Mouse (Mus musculus): ENCODE results near the gene Birc7.

Birc7 gene

DNA sequence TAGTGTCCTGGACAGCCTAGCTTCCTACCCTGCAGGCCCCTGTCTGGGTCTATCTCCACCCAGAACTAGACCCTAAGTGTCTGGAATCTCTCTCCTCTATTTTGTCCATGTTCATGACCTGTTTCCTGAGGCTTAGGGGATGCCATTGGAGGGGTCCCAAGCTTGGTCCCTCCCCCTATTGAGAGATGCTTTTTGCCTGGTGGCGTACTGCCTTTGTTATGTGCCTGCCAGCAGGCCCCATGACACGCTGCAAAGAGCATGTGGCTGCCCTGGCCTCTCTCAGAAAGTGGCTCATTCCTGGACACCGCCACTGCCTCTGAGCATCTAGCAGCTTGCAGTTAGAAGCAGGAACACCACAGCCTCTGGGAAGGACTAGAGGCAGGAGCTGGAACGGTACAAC, at the start of gene Birc7:
Gene Birc7 (plus strand): TSS at position 301 of the 400 bp plus-strand sequence.
- DNase-seq: no peak

DNA sequence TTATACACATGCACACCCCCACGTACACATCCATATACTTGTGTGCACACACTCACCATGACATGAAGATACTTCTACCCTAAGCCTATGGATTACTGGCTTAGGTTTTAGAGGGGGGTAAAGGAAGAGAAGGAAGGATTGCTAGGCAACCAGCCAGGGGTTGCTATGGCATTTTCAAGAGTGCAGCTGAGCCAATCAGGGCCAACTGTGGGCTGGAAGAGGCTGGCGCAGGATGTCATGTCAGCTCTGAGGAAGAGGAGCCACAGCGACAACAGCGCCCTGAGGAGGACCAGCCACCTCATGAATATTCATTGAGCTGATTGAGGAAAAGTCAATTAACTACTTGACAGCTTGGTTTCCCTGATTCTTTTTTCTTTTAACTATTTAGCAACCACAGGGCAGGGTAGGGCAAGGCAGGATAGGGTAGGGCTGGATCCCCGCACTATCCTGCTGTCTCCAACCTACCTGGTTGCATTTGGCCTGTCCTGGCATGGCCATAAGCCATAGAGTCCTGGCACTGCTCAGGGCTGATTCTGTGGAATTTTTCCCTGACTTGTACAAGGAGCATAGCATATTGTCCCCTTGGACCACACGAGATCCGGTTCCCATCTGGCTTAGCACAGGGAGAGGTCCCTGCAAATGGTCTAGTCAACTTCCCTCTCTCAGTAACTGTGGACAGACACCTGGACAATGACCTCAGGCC, 49.3 kb upstream of the Birc7 start:
- peak; percentile 62 to 70 for DNase-seq

DNA sequence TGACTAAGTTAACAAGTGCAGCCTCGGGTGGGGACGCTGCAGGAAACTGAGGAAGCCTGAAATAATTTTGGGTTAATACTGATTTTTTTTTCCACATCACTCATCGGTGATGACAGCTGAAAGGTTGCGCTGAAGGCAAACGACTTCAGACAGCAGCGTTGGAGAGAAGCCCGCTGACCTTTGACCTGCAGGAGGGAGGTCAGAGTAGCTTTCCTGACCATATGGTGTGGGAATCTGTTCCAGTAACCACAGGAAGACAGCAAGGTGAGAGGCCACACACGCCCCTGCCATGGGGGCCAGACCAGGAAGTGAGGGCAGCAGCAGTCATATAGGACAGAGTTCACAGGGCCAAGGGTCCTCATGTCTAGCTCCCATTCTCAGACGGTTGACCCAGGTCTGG, 47.5 kb upstream of the Birc7 start:
- no peak for DNase-seq

DNA sequence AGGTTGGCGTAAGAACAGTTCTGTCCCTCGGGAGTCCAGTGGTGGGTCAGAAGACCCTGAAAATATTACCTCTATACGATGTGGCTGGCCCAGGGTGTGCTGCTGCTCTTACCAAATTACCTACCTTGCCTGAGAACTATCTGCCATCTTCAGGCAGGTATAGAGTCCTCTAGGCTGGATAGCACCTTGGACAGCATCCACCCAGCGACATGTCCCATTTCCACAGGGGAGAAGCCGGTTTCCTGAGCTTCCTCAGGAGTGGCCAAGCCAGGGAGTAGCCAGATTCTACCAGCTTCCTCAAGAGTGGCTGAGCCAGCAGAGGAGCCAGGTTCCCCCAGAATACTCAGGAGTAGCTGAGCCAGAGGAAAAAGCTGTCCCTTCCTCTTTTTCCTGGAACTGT, 43.6 kb upstream of the Birc7 start:
- peak in 1 of 2 experiments; percentile 13 for DNase-seq

DNA sequence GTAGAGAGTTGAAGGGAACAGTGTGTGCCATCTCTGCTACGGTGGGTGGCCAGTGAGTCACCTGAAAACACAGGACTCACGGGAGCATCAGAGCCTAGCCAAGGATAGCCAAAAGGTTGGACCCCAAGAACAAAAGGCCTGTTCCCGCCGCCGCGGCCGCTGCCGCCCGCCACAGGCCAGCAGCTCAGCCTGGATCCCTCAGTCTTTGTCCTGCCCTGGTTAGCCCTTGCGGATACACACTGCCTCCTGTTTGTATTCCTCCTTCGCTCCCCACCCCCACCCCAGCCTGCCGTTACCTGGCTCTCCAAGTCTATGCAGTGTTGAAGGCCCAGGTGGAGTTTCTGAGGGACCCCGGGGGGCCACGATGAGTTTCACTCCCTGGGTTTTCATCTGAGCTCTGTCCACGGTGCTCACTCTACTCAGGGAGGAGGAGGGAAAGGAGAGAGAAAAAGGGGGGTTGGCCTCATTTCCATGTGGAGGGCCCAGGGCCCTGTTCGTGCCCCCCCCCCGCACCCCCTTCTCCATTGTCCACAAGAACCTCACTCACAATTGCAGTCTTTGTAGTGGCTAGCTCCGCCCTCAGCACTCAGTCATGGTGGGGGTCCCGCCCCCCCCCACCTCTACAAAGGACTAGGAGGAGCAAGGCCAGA, 39.4 kb upstream of the Birc7 start:
- DNase-seq: no peak

DNA sequence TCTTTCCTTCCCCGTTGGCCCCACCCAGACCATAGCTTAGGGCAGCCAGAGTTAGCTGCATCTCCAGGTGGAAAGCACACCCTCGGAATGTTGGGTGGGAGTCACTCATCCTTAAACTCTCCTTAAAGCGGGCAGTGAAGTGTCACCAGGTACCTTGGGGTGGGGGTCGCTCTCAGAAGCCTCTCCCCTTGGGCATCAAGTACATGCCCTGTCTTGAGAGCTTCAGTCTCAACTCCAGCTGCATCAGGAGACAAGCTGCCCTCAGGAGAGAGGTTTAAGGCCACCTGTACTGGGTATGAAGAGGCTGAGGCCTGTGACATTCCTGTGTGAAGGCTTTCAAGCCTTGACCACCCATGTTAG, 38.9 kb upstream of the Birc7 start:
- DNase-seq: no peak

DNA sequence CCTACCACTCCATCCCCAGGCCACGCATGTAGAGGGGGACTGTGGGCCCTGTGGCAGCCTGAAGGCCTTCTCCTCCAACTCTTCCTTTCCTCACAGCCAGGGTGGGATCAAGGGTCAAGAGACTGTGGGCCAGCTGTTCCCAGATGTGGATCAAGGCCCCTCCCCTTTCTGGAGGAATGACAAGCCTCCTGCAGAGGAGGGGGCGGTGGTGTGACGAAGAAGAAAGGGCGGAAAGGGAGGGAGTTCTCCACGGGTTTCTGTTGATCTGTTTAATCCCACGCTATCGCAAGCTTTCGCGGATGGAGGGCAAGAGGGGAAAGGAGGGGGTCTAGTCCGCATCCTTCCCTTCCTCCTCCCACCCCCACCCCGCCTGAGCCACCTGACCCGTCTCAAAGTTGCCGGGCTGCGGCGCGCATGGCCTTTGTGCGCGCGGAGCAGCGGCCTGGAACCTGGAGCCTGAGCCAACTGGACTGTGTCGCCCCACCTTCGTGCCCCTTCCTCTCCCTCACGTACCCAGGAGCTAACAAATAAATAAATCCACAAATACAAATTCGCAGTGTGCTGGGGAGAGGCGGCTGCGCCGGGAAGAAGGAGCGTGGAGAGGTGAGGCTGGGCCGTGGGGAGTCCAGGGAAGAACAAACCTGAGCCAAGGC, 38.3 kb upstream of the Birc7 start:
- peak in 1 of 2 experiments; percentile 51 for DNase-seq

DNA sequence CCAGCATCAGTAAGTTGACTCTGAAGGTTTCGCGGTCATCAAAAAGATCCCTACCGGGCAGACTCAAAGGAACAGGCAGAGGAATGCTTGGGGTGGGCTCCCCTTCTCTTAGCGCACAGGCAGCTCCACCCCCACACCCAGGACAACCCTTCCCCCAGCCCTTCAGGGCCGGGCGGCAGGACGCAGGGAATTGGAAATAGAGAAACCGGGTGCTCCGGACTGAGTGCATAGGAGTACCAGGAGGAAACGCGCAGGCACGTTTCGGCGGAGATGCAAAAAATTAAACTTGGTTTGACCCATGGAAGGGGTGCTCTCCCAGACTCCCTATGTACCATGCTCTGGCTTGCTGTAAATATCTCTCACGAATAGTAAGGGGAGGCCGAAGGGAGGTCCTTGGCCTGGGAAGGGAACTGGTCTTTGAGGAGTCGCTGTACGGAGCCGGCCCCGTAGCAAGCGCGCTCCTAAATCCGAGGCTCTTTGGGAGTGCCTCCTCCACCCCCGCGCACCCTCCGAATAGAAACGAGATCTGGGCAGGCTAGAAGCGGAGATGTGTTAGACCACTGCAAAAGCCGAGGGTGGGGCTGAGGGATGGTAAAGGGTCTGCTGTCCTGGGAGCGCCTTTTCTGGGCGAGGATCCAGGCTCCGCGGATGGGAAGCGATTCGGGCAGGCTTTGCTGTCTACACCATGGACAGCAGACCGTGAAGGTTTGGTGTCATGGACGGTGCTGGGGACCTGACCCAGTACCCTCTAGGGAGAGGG, 37.6 kb upstream of the Birc7 start:
- DNase-seq: peak; percentile 69 to 73

DNA sequence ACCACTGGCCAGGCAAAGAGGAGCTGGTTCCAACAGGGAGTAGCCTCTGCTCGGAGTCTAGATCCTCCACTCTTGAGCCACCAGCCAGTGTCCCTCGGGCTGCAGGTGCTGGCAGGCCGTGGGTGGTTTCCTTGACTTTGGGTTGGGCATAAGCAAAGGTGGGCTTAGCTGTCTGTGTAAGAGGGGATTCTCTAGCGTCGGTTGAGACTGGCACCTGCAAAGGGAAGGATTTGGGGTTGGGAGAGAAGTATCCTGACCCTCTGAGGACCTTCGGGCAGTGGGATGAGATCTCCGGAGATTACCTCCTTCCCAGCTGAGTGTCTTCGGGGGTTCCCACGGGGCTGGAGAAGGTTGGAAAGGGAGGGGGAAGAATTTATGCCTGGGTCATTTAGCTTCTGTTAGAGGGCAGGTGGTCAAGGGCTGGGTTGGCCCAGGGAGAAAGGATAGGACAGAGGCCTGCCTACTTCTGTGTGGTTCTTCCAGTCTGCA, 36.9 kb upstream of the Birc7 start:
- no peak for DNase-seq

DNA sequence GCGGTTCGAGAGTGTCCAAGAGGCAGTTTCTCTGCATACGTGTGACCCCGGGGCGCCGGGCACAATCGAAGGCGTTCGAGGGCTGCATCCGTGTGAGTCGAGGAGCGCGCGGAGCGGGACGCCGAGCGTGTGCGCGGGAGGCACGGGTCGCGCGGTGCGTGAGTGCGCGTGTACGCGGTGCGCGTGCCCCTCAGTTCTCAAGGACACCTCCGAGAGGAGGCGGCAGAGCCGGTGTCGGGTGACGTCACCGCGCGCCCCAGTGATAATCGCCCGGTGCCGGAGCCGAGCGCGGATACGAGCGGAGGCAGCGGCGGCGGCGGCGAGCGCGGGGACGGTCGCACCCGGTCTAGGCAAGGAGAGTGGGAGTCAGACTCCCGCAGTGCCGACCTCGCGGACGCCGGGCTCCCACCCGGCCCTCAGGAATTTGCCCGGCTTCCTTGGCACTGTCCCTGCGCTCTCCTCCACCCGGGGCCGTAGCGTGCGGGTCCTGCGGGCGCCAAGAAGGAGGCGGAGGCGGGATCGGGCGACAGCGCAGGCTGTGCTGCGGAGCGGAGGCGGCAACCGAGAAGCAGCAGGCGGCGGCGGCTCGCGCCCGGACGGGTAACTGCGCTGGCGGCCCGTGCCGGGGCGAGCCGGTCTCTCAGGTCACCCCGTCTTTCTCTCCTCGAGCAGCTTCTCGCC, 35.8 kb upstream of the Birc7 start:
- peak; percentile 97 to 99 for DNase-seq

DNA sequence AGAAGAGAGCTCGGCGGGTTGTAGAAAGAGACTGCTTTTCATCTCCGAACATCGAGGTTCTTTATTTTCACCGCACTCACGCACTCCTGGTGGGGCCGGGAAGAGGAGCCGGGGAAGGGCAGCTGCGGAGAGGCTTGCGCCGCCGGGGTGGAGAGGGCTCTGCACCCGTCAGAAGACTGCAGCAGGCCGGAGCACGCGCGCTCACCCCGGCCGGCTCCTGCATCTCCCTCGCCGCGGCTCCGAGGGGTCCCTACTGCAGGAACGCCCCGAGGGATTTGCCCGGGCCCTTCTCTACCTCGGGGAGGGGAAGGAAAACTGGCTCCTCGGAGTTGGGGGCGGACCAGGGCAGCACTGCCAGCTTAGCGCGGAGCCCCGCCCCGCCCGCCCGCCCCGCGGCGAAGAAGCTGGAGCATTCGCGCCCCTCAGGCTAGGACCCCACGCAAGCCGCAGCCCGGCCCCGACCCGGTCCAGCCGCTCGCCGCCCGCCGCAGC, 35.2 kb upstream of the Birc7 start:
- peak; percentile 77 to 79 for DNase-seq

DNA sequence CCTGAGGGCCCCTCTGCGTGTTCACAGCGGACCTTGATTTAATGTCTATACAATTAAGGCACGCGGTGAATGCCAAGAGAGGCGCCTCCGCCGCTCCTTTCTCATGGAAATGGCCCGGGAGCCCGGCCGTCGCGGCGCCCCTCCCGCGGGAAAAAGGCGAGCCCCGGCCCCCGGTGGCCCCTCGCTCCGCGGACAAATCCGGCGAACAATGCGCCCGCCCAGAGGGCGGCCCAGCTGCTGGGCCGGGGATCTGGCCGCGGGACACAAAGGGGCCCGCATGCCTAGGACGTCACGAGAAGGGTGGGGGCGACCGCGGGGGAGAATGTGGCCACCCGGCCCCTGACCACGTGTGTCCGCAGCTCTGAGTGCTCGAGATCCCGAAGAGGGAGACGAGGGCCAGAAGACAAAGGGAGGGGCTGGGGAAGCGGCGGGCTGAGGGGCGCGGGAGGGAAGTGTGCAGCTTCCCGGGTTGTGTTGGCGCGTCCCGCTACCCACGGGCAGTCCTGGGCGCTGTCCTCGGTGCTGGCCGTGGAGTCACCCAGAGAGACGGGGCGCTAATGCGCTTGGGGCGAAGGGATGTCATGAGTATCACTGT, 34.7 kb upstream of the Birc7 start:
- DNase-seq: peak; percentile 83 to 87

DNA sequence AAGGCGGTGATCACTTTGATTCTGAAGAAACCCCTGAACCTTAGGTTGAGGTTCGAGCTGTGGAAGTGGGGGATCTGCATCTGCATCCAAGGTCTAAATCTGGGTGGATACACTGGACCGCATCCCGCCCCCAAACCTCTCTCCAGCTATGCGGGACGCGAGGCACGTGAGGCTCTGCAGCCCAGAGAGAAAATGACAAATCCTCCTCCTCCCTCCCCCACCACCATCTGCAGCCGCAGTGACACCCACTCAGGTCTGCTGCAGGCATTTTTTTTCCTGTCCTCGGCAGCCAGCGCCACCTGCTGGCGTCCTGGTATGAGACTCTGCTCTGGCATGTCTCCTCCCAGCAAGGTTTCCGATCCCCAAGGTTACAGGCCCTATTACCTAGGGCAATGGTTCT, 34.1 kb upstream of the Birc7 start:
- DNase-seq: peak; percentile 97

DNA sequence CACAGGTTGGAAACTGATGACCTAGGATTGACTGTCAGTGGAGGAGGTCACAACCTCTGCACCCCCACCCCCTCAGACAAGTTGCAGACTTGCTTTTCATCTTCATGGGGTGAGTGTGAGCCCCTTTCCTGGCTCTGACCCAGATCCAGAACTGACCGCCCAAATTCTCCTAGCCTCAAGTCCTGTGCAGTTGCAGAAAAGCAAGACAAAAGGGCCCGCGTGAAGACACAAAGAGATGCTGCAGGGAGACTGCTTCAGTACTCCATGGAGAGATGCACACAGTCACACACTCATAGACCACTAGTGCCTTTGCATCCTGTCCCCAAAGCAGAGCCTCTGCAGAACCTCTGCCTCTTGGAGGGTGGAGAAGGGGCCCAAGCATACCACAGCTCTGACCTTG, 33.5 kb upstream of the Birc7 start:
- DNase-seq: peak in 1 of 2 experiments; percentile 60

DNA sequence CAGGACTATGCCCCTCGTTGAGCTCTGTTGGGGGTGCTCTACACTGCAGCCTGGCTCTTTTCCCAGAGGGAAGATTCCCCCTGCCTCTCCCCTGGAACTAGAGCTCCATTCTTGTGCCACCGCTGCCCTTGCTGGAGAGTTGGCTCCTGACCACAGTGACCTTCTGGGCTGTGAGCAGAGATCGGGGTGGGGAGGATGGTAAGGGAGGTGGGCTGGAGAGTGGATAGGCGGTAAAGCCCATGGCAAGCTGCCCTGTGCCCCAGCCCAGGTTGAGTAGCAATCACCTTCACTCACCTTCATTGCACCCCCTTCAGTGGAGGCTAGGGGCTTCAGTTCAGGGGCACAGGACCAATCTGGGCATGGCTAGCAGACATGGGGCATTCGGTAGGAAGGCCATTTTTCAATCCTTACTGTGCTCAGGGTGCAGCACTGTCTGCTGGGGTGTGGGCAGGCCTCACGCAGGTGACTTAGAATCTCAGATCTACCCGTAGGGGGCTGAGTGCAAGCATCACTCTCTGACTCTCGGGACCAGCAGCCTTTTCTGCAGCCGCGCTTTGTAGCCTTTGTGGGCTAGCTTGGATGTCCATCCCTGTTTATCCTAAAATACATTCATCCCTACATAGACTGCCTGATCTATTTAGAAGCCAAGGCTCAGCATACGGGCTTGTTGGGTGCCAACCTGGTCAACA, 32.8 kb upstream of the Birc7 start:
- DNase-seq: peak; percentile 56 to 61

DNA sequence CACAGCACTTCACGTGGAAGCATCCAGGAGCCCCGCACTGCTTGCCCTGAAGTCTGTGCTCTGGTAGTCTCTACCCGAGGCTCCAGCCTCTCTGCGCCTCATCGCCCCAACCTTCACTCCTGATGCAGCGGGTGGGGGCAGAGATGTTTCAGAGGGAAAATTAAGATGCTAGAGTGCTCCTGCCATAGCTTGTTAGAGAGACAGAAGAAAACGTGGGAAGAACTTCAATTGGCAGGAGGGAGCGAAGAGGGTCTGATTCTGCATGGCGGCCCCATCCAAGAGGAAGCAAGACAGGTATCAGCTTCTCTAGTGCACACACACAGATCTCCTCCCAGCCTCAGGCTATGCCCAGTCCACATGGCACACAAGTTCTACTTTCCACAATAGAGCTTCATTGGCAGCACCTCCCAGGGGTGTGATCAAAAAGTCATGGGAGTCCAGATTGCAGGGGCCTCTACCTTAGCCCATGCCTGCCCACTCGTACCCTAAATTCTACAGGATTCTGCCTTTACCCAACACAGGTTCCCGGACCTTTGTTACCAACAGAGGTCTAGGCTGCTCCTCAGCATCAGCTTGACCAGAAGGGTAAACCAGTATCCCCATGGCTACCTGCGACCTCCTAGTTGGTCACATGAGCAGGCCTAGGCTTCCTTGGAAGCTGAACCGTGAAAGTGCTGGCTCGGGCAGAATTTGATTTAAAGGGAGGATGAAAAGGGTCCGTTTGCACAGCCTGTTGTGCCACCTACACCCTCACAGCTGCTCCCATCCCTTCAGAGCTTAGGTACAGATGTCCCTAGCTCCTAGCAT, 31.8 kb upstream of the Birc7 start:
- DNase-seq: peak; percentile 43 to 44

DNA sequence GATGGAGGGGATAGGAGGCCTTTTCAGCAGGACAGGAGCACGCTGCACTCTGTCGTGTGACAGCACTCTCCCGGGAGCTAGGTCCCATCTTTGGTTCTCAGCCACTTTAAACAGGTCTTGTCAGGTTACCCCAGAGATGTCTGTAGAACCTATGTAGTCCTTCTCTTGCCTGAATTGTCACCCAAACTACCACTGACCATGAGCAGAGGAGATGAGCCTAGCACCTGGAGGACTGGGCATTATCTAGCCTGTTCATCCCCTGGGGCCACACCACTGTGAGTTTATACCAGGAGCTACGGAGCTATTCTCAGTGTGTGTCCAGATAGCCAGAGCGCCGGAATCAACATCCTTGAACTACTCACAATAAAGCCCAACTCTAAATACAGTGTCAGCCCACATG, 31.0 kb upstream of the Birc7 start:
- DNase-seq: peak; percentile 29 to 39

DNA sequence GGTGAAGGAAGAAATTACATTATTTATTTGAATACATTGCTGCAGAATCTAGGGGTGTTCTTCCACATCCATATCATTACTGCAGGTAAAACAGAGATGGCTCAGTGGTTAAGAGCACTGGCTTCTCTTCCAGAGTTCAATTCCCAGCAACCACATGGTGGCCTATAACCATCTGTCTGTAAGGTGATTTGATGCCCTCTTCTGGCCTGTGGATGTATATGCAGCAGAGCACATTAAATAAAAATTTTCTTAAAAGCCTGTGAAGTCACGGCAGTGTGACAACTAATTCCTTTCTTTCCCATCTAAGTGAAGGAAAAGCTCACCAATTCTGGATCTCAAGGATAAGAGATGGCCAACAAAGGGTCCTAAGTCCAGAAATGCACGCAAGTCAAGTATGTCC, 26.7 kb upstream of the Birc7 start:
- DNase-seq: peak in 1 of 2 experiments; percentile 63

DNA sequence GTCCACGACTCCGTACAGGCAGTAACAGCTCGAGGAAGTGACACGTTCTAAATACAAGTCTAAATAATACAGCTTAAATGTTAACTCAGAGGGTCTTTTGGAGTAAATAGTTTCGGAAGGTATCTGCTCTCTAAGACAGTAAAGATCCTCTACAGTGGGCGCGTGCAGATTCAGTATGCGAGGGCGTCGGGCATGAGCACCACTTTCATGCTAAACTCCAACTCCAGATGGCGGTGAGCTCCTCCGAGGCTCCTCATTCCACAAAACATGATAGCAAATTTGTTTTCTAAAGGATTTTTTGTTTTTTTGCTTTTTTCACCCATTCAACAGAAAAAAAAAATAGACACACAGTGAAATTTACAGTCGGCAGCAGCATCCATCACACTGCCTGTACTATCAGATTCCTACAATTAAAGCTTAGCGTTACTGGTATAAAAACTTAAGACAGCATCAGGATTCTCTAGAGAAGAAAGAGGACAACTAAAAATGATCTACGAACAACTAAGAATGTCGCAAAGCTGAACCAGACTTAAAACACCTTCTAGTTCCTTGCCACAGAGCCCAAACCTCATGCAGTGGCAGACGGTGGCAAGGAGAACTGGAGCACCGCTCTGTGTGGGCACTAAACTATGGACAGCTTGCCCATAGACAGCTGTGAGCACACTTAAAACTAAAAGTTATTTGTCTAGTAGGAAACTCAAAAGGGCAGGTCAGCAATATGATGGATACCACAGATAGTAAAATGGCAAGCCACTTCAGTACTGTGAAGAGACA, 24.2 kb upstream of the Birc7 start:
- no peak for DNase-seq

Measured in cerebellum, postnatal 25 days (tissue).